Mouse (Mus musculus) heart, embryonic 15.5 days (tissue): ENCODE measurements around the gene Dek. TPM values are rescaled to one million over a fixed set of nuclear protein-coding genes. Genes with fewer than 3 reads are reported as not detected.

Experiments used
- ATAC-seq: fragments of 200-750 bp; cut with Nextera tagmentation; replicated peaks from 2 replicates; pipeline ENCODE4 v1.8.0; 2017; ENCODE audit warnings: low read depth, moderate TSS enrichment; ENCODE audit not compliant: insufficient number of reproducible peaks, insufficient read depth, low FRiP score
- H3K27ac ChIP-seq: fragments of 300-500 bp; sonication (generic); 2 replicates; pipeline ENCODE4 v1.5.1; 2015; ENCODE audit warnings: mild to moderate bottlenecking, inconsistent platforms
- H3K27me3 ChIP-seq: fragments of 300-500 bp; sonication (generic); 2 replicates; pipeline ENCODE4 v1.6.1; 2015; ENCODE audit warnings: inconsistent platforms
- H3K36me3 ChIP-seq: fragments of 300-500 bp; sonication (generic); 2 replicates; pipeline ENCODE4 v1.6.1; 2015; ENCODE audit warnings: mild to moderate bottlenecking, inconsistent platforms
- H3K4me1 ChIP-seq: fragments of 300-500 bp; sonication (generic); replicated peaks from 2 replicates; pipeline ENCODE4 v1.6.1; 2015; ENCODE audit warnings: inconsistent platforms
- H3K4me2 ChIP-seq: fragments of 300-500 bp; sonication (generic); 2 replicates; pipeline ENCODE4 v1.6.1; 2015; ENCODE audit warnings: inconsistent platforms, mild to moderate bottlenecking, moderate library complexity
- H3K4me3 ChIP-seq: fragments of 300-500 bp; sonication (generic); 2 replicates; pipeline ENCODE4 v1.5.1; 2015; ENCODE audit warnings: mild to moderate bottlenecking, inconsistent platforms
- H3K9ac ChIP-seq: fragments of 300-500 bp; sonication (generic); 2 replicates; pipeline ENCODE4 v1.6.1; 2015; ENCODE audit warnings: mild to moderate bottlenecking, inconsistent platforms
- H3K9me3 ChIP-seq: fragments of 300-500 bp; sonication (generic); replicated peaks from 2 replicates; pipeline ENCODE4 v1.6.1; 2016; ENCODE audit warnings: inconsistent platforms
- WGBS: fragments of 180-500 bp; shearing (Covaris S2); methylation state at CpG from one replicate; pipeline ENCODE4 v1.1.7; 2015; ENCODE audit warnings: mixed read lengths; 5-methylcytosine and 5-hydroxymethylcytosine counted together
- polyA plus RNA-seq: library from polyadenylated mRNA; unstranded; fragments of >200 nt; fragmentation: Nextera tagmentation; extraction: Ambion mirVana; gene quantifications from 2 replicates; pipeline ENCODE4 v1.2.1, GENCODE M21; 2015

The Dek gene
- polyA plus RNA-seq, 1 experiment from 2014 or later = 143 TPM

- no peak overlapping the region for H3K9ac ChIP-seq
- no peak for ATAC-seq
- peaks cover under 1% of the 10 kb centered on the region; the same call in 1 of the 2 replicates for H3K4me1 ChIP-seq
- 83% methylated on average over 7 of the region's 7 CpGs for WGBS
- no peaks in the 10 kb centered on the region for H3K27me3 ChIP-seq
- no peak overlapping the region for H3K27ac ChIP-seq
- no peaks in the 10 kb centered on the region for H3K9me3 ChIP-seq
- H3K4me2 ChIP-seq = no peak overlapping the region
- no peak overlapping the region for H3K4me3 ChIP-seq
- 0 out of 2 replicates have a peak, but pooled peaks cover 4% of the 10 kb centered on the region for H3K36me3 ChIP-seq
These were observed 28.8 kb upstream of the Dek start for GRCm38 (mm10) chr13:47134836-47135235.

GRCm38 (mm10) chr13:47133058-47133457 lies 27.1 kb upstream of the Dek start:
- Histone ChIP-seq H3K4me3 (no peak overlapping the region), H3K27me3 (no peaks in the 10 kb centered on the region), H3K9me3 (no peaks in the 10 kb centered on the region), H3K27ac (no peak overlapping the region), H3K4me1 (peaks cover 13% of the 10 kb centered on the region), H3K9ac (no peak overlapping the region), H3K4me2 (no peak overlapping the region), H3K36me3 (no peaks in the 10 kb centered on the region)
- 73% methylated on average over 8 of the region's 8 CpGs for WGBS
- no peak for ATAC-seq

- peaks cover 22% of the 10 kb centered on the region for H3K4me1 ChIP-seq
- H3K4me3 ChIP-seq = no peak overlapping the region
- peak overlapping the region; percentile 77 for H3K27ac ChIP-seq
- no peak overlapping the region for H3K9ac ChIP-seq
- no peaks in the 10 kb centered on the region for H3K36me3 ChIP-seq
- no peaks in the 10 kb centered on the region for H3K9me3 ChIP-seq
- 37% methylated on average over 4 of the region's 4 CpGs for WGBS
- no peaks in the 10 kb centered on the region for H3K27me3 ChIP-seq
- peak; percentile 55; the same call in 1 of the 2 replicates for ATAC-seq
- H3K4me2 ChIP-seq = peak overlapping the region; percentile 30
These were observed 23.1 kb upstream of the Dek start for GRCm38 (mm10) chr13:47129090-47129489.

- ATAC-seq = no peak
- Histone ChIP-seq H3K27ac (no peak overlapping the region), H3K4me1 (peaks cover 43% of the 10 kb centered on the region), H3K4me3 (no peak overlapping the region), H3K9ac (no peak overlapping the region), H3K9me3 (no peaks in the 10 kb centered on the region), H3K4me2 (no peak overlapping the region), H3K27me3 (no peaks in the 10 kb centered on the region), H3K36me3 (no peaks in the 10 kb centered on the region)
- WGBS = 71% methylated on average over 5 of the region's 5 CpGs
These were observed 19.6 kb upstream of the Dek start for GRCm38 (mm10) chr13:47125595-47125994.

- H3K27ac ChIP-seq = no peak overlapping the region
- ATAC-seq = no peak
- H3K4me3 ChIP-seq = no peak overlapping the region
- H3K27me3 ChIP-seq = no peaks in the 10 kb centered on the region
- no peak overlapping the region for H3K9ac ChIP-seq
- peaks cover 43% of the 10 kb centered on the region for H3K4me1 ChIP-seq
- 75% methylated on average over 6 of the region's 6 CpGs for WGBS
- no peaks in the 10 kb centered on the region for H3K36me3 ChIP-seq
- H3K4me2 ChIP-seq = no peak overlapping the region
- no peaks in the 10 kb centered on the region for H3K9me3 ChIP-seq
These were observed 19.0 kb upstream of the Dek start for GRCm38 (mm10) chr13:47124986-47125385.

GRCm38 (mm10) chr13:47124449-47124848 lies 18.4 kb upstream of the Dek start:
- Histone ChIP-seq H3K9me3 (no peaks in the 10 kb centered on the region), H3K4me2 (no peak overlapping the region), H3K36me3 (no peaks in the 10 kb centered on the region), H3K27ac (no peak overlapping the region), H3K27me3 (no peaks in the 10 kb centered on the region), H3K4me1 (peaks cover 39% of the 10 kb centered on the region), H3K9ac (no peak overlapping the region), H3K4me3 (no peak overlapping the region)
- no peak for ATAC-seq
- WGBS = 48% methylated on average over 3 of the region's 3 CpGs

GRCm38 (mm10) chr13:47122537-47123430 lies 16.8 kb upstream of the Dek start, which contains the start of gene Rnf144b:
Gene Rnf144b (plus strand): TSS chr13:47122656.
- peak within 1 kb of the TSS; percentile 67 for H3K27ac ChIP-seq
- 3% methylated on average over 55 of the region's 55 CpGs for WGBS
- ATAC-seq = peak; percentile 78
- no peaks in the 10 kb centered on the region for H3K9me3 ChIP-seq
- H3K27me3 ChIP-seq = no peaks in the 10 kb centered on the region
- H3K36me3 ChIP-seq = no peaks in the 10 kb centered on the region
- H3K4me2 ChIP-seq = peak within 1 kb of the TSS; percentile 97
- H3K9ac ChIP-seq = peak within 1 kb of the TSS; percentile 73
- H3K4me1 ChIP-seq = peaks cover 31% of the 10 kb centered on the region
- H3K4me3 ChIP-seq = peak within 1 kb of the TSS; percentile 74

GRCm38 (mm10) chr13:47121333-47121889 lies 15.4 kb upstream of the Dek start:
- Histone ChIP-seq H3K27me3 (no peaks in the 10 kb centered on the region), H3K36me3 (no peaks in the 10 kb centered on the region), H3K4me1 (peaks cover 31% of the 10 kb centered on the region), H3K9me3 (no peaks in the 10 kb centered on the region), H3K4me2 (peak overlapping the region; percentile 97; the same call in 1 of the 2 replicates), H3K27ac (no peak overlapping the region), H3K4me3 (no peak overlapping the region), H3K9ac (no peak overlapping the region)
- no peak for ATAC-seq
- WGBS = 43% methylated on average over 12 of the region's 12 CpGs

- ATAC-seq = no peak
- Histone ChIP-seq H3K9me3 (no peaks in the 10 kb centered on the region), H3K9ac (no peak overlapping the region), H3K4me2 (no peak overlapping the region), H3K27ac (no peak overlapping the region), H3K36me3 (no peaks in the 10 kb centered on the region), H3K4me1 (peaks cover 22% of the 10 kb centered on the region), H3K27me3 (no peaks in the 10 kb centered on the region), H3K4me3 (no peak overlapping the region)
- 74% methylated on average over 3 of the region's 3 CpGs for WGBS
These were observed 10.0 kb upstream of the Dek start for GRCm38 (mm10) chr13:47116000-47116399.

GRCm38 (mm10) chr13:47112924-47113323 lies 6.9 kb upstream of the Dek start:
- no peak overlapping the region for H3K4me2 ChIP-seq

GRCm38 (mm10) chr13:47112056-47112455 lies 6.1 kb upstream of the Dek start:
- no peak overlapping the region for H3K4me2 ChIP-seq
- H3K9me3 ChIP-seq = no peaks in the 10 kb centered on the region
- peaks cover 34% of the 10 kb centered on the region for H3K4me1 ChIP-seq
- no peaks in the 10 kb centered on the region for H3K36me3 ChIP-seq
- WGBS = 86% methylated on average over 3 of the region's 3 CpGs
- no peak overlapping the region for H3K4me3 ChIP-seq
- H3K9ac ChIP-seq = no peak overlapping the region
- no peaks in the 10 kb centered on the region for H3K27me3 ChIP-seq
- no peak overlapping the region for H3K27ac ChIP-seq
- no peak for ATAC-seq

More at GRCm38 (mm10) chr13:47112924-47113323, 6.9 kb upstream of the Dek start:
- Histone ChIP-seq H3K27ac (peak overlapping the region; percentile 48), H3K9me3 (no peaks in the 10 kb centered on the region), H3K27me3 (no peaks in the 10 kb centered on the region), H3K9ac (no peak overlapping the region), H3K36me3 (no peaks in the 10 kb centered on the region), H3K4me1 (peaks cover 31% of the 10 kb centered on the region), H3K4me3 (no peak overlapping the region)
- WGBS = 18% methylated on average over 3 of the region's 3 CpGs
- 0 out of 2 replicates have a peak, but pooled peaks have one; percentile 7 for ATAC-seq
